Mouse (Mus musculus) liver, adult (tissue): Measurements from ENCODE around the gene Btbd11.

Source experiments
- GATA4 ChIP-seq: IDR thresholded peaks from 2 replicates; pipeline ENCODE4 v1.6.1; 2014; ENCODE audit warnings: mild to moderate bottlenecking, low read length; ENCODE audit not compliant: insufficient replicate concordance

Btbd11 gene

GRCm38 (mm10) chr10:85682446-85682845 is 295.8 kb downstream of the Btbd11 start:
- TF ChIP-seq GATA4 = no peak

- no peak for TF ChIP-seq GATA4
Measured at GRCm38 (mm10) chr10:85699721-85700120, 313.1 kb downstream of the Btbd11 start.
